Mouse (Mus musculus) myocyte (in vitro differentiated cells): ENCODE data around the gene Tmem132d.

Source experiments
- CEBPB ChIP-seq: IDR thresholded peaks from 2 replicates; pipeline ENCODE4 v1.6.1; 2011; ENCODE audit warnings: mild to moderate bottlenecking, moderate library complexity; ENCODE audit not compliant: poor library complexity, insufficient read depth, severe bottlenecking
- E2F4 ChIP-seq: IDR thresholded peaks from one replicate; pipeline ENCODE4 v1.6.1; 2011; ENCODE audit warnings: mild to moderate bottlenecking, control low read depth, moderate library complexity; ENCODE audit not compliant: insufficient read depth
- MAX ChIP-seq: IDR thresholded peaks from one replicate; pipeline ENCODE4 v1.6.1; 2011; ENCODE audit warnings: low read depth, mild to moderate bottlenecking, control low read depth
- MYOD1 ChIP-seq, 3 experiments: IDR thresholded peaks; one replicate each; pipeline ENCODE4 v1.6.1; 2011; ENCODE audit warnings: control low read depth in 2 of 3, low read depth in 2 of 3, mild to moderate bottlenecking in 2 of 3, moderate library complexity in 1 of 3; ENCODE audit not compliant: insufficient read length in 2 of 3, control insufficient read depth in 1 of 3
- MYOG ChIP-seq, 3 experiments: IDR thresholded peaks; one replicate each; pipeline ENCODE4 v1.6.1; 2011; ENCODE audit warnings: control low read depth in 2 of 3, low read depth in 2 of 3, mild to moderate bottlenecking in 2 of 3; ENCODE audit not compliant: insufficient read length in 2 of 3, control insufficient read depth in 1 of 3, insufficient read depth in 1 of 3
- POLR2A ChIP-seq: IDR thresholded peaks from one replicate; pipeline ENCODE4 v1.6.1; 2011; ENCODE audit warnings: low read depth, mild to moderate bottlenecking, control low read depth, moderate library complexity; ENCODE audit not compliant: insufficient read length
- POLR2AphosphoS2 ChIP-seq: IDR thresholded peaks from one replicate; pipeline ENCODE4 v1.6.1; 2011; ENCODE audit warnings: low read depth, control low read depth; ENCODE audit not compliant: insufficient read length
- REST ChIP-seq: IDR thresholded peaks from one replicate; pipeline ENCODE4 v1.6.1; 2011; ENCODE audit warnings: mild to moderate bottlenecking, control low read depth, moderate library complexity; ENCODE audit not compliant: insufficient read depth, insufficient read length
- SRF ChIP-seq: IDR thresholded peaks from one replicate; pipeline ENCODE4 v1.6.1; 2011; ENCODE audit warnings: low read depth; ENCODE audit not compliant: control insufficient read depth, insufficient read length
- TCF12 ChIP-seq: IDR thresholded peaks from one replicate; pipeline ENCODE4 v1.6.1; 2011; ENCODE audit warnings: mild to moderate bottlenecking, control low read depth; ENCODE audit not compliant: poor library complexity, insufficient read depth, severe bottlenecking
- TCF3 ChIP-seq: IDR thresholded peaks from one replicate; pipeline ENCODE4 v1.6.1; 2011; ENCODE audit warnings: low read depth, control low read depth; ENCODE audit not compliant: insufficient read length
- USF1 ChIP-seq: IDR thresholded peaks from one replicate; pipeline ENCODE4 v1.6.1; 2011; ENCODE audit warnings: low read depth, mild to moderate bottlenecking, control low read depth, moderate library complexity

DNA sequence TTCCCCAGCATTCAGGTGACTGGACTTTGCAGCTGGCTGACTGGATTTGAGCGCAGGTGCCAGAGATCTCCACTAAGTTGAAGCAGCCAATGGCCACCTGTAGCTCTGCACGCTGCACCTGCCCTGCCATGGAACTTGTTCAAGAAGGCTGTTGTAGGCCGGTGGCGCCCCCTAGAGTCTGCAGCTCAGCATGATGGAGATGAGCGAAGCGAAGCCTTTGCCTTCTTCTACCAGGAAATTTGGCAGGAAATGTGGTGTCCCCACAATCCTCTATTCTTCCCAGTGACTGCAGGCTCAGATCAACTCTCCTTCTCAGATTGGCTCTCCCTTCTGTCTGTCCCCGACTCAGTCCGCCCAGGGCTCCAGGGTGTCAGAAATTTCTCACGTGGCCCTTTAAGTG, 4.0 kb upstream of the Tmem132d start:
- TF ChIP-seq POLR2AphosphoS2, result no peak
- TF ChIP-seq SRF, result no peak
- TF ChIP-seq POLR2A, result no peak
- no peak for TF ChIP-seq MYOD1 (IDR thresholded peaks at IDR 0.05; ENCODE audit: control insufficient read depth in 1 of 3, insufficient read length in 2 of 3, low read depth in 2 of 3)
- TF ChIP-seq MYOG (IDR thresholded peaks at IDR 0.05; ENCODE audit: control insufficient read depth in 1 of 3, insufficient read depth in 1 of 3, insufficient read length in 2 of 3, low read depth in 2 of 3), result no peak
- TF ChIP-seq CEBPB, result no peak
- TF ChIP-seq MAX, result no peak
- TF ChIP-seq USF1, result no peak
- TF ChIP-seq TCF12, result no peak
- TF ChIP-seq TCF3, result no peak
- no peak for TF ChIP-seq REST
- TF ChIP-seq E2F4, result no peak
